Mouse (Mus musculus): Measurements from ENCODE around the gene Ccdc47. TPM values are rescaled to one million over a fixed set of nuclear protein-coding genes. Genes with fewer than 3 reads are reported as not detected.

Ccdc47 gene
- polyA plus RNA-seq (2015; fragmentation: Nextera tagmentation; extraction: Ambion mirVana) = 96.0 and 101 TPM in 2 replicates

- H3K27me3 ChIP-seq (ENCODE audit: insufficient read depth, low read length) = no peaks in the 10 kb centered on the region
- peaks cover 13% of the 10 kb centered on the region for H3K36me3 ChIP-seq (ENCODE audit: insufficient read depth, low read length)
- H3K4me3 ChIP-seq (ENCODE audit: low read length) = peak within 1 kb of the TSS; percentile 90
- H3K4me2 ChIP-seq (replicated peaks; ENCODE audit: low read depth, low read length) = peak within 1 kb of the TSS; percentile 73
- peak; percentile 98 for ATAC-seq (ENCODE audit: low FRiP score, low TSS enrichment)
- peak within 1 kb of the TSS; percentile 93 for H3K9ac ChIP-seq (replicated peaks; ENCODE audit: low read length)
- peaks cover 24% of the 10 kb centered on the region for H3K4me1 ChIP-seq (ENCODE audit: insufficient read depth, low read length)
- peak within 1 kb of the TSS; percentile 97 for H3K27ac ChIP-seq (ENCODE audit: low read length)
- no peaks in the 10 kb centered on the region for H3K9me3 ChIP-seq (ENCODE audit: low read length)
- 0% methylated on average over 46 of the region's 46 CpGs for WGBS
Measured at GRCm38 (mm10) chr11:106215927-106216729, at the start of gene Ccdc47. Gene Ccdc47 (minus strand): TSS chr11:106216344.

DNA sequence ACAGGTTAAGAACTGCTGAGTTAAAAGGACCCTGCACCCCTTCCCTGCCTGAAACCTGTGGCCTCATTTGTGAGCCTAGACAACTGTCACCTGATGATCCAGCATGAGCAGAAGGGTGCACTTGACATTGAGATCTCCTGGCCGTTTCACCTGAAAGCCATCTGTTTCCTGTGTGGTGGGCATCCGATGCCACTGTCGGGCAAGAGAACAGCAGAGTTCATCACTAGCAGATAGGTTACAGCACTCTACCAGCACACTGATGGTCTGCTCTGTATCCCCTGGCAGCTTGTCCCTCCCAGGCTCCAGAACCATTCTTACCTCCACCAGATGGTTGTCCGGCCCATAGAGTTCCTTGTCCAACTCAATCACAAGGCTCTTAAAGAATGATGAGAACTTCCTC is 49.4 kb upstream of the Ccdc47 start:
- H3K27ac ChIP-seq (ENCODE audit: low read length) = no peak overlapping the region
- no peak overlapping the region for H3K4me3 ChIP-seq (ENCODE audit: low read length)
- H3K36me3 ChIP-seq (ENCODE audit: insufficient read depth, low read length) = peaks cover 70% of the 10 kb centered on the region
- 89% methylated on average over 4 of the region's 4 CpGs for WGBS
- no peak overlapping the region for H3K4me2 ChIP-seq (replicated peaks; ENCODE audit: low read depth, low read length)
- no peak overlapping the region for H3K9ac ChIP-seq (replicated peaks; ENCODE audit: low read length)
- ATAC-seq (ENCODE audit: low FRiP score, low TSS enrichment) = no peak
- no peaks in the 10 kb centered on the region for H3K9me3 ChIP-seq (ENCODE audit: low read length)
- H3K27me3 ChIP-seq (ENCODE audit: insufficient read depth, low read length) = no peaks in the 10 kb centered on the region
- H3K4me1 ChIP-seq (ENCODE audit: insufficient read depth, low read length) = peaks cover 32% of the 10 kb centered on the region

DNA sequence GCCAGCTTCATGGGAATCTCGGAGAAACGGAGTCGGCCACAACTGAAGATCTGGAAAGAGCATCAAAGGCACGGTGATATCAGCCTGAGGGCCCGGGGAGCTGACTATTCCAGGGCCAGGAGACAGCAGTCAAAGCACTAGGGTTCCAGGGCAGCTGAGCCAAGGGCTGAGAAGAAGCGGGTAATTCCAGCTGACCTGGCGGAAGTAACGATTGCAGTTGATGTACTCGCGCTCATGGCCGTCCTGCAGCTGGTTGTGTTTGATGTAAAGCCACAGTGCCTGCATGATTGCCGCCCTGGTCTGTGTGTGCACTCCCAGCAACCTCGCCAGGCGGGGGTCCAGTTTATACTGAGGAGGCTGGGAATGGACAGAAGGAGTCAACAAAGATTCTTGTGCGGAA is 48.8 kb upstream of the Ccdc47 start:
- Histone ChIP-seq H3K4me3 (ENCODE audit: low read length) (no peak overlapping the region), H3K4me2 (replicated peaks; ENCODE audit: low read depth, low read length) (no peak overlapping the region), H3K9ac (replicated peaks; ENCODE audit: low read length) (no peak overlapping the region), H3K27ac (ENCODE audit: low read length) (no peak overlapping the region), H3K4me1 (ENCODE audit: insufficient read depth, low read length) (peaks cover 26% of the 10 kb centered on the region), H3K27me3 (ENCODE audit: insufficient read depth, low read length) (no peaks in the 10 kb centered on the region), H3K36me3 (ENCODE audit: insufficient read depth, low read length) (peaks cover 71% of the 10 kb centered on the region), H3K9me3 (ENCODE audit: low read length) (no peaks in the 10 kb centered on the region)
- ATAC-seq (ENCODE audit: low FRiP score, low TSS enrichment) = no peak
- 88% methylated on average over 15 of the region's 15 CpGs for WGBS

- no peak for ATAC-seq (ENCODE audit: low FRiP score, low TSS enrichment)
- Histone ChIP-seq H3K9ac (replicated peaks; ENCODE audit: low read length) (no peak overlapping the region), H3K27ac (ENCODE audit: low read length) (no peak overlapping the region), H3K4me1 (ENCODE audit: insufficient read depth, low read length) (peaks cover 19% of the 10 kb centered on the region), H3K4me2 (replicated peaks; ENCODE audit: low read depth, low read length) (no peak overlapping the region), H3K27me3 (ENCODE audit: insufficient read depth, low read length) (no peaks in the 10 kb centered on the region), H3K36me3 (ENCODE audit: insufficient read depth, low read length) (peaks cover 75% of the 10 kb centered on the region), H3K9me3 (ENCODE audit: low read length) (no peaks in the 10 kb centered on the region), H3K4me3 (ENCODE audit: low read length) (no peak overlapping the region)
- WGBS = 87% methylated on average over 9 of the region's 9 CpGs
Measured at GRCm38 (mm10) chr11:106263963-106264362, 47.8 kb upstream of the Ccdc47 start.

DNA sequence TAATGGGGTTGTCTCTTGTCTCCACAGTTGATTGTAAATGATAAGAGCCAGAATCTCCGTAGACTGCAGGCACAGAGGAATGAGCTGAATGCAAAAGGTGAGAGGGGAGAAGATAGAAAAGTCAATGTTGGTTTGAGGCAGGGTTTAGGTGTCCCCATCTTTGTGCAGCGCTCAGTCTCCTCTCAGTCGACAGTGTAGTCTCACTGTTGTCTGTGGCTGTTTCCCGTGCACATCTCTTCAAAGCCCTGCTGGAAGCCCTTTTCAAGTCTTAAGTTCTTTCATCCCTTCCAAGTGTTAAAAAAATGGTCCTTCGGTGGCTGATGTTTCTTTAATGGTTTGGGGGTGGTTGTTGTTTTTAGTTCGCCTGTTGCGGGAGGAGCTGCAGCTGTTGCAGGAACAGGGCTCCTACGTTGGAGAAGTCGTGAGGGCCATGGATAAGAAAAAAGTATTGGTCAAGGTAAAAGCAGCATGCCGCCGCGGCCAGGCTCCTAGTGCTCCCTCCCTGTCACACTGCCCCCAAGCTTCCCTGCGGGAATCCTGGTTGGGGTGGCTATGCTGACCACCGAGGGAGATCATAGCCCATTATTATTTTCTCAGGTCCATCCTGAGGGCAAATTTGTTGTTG is 44.8 kb upstream of the Ccdc47 start:
- Histone ChIP-seq H3K27ac (ENCODE audit: low read length) (no peak overlapping the region), H3K27me3 (ENCODE audit: insufficient read depth, low read length) (no peaks in the 10 kb centered on the region), H3K4me1 (ENCODE audit: insufficient read depth, low read length) (peaks cover 13% of the 10 kb centered on the region), H3K4me3 (ENCODE audit: low read length) (no peak overlapping the region), H3K9me3 (ENCODE audit: low read length) (no peaks in the 10 kb centered on the region), H3K4me2 (replicated peaks; ENCODE audit: low read depth, low read length) (no peak overlapping the region), H3K9ac (replicated peaks; ENCODE audit: low read length) (no peak overlapping the region), H3K36me3 (ENCODE audit: insufficient read depth, low read length) (peaks cover 68% of the 10 kb centered on the region)
- WGBS = 60% methylated on average over 14 of the region's 14 CpGs
- ATAC-seq (ENCODE audit: low FRiP score, low TSS enrichment) = no peak

DNA sequence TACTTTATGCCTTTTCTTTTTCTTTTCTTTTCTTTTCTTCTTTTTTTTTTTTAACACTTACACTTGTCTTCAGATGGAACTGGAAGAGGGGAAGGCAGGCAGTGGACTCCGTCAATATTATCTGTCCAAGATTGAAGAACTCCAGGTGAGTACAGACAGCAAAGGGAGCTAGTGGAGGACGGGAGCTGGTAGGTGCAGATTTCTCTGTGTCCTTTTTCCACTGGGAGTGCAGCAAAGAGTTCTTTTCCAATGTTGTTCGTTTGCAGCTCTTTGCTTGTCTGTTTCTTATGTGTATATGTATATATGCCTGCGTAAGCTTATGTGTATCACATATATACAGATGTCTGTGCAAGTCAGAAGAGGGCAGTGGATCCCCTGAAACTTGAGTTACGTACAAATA is 40.6 kb upstream of the Ccdc47 start:
- no peak for ATAC-seq (ENCODE audit: low FRiP score, low TSS enrichment)

GRCm38 (mm10) chr11:106255685-106256451 is 39.7 kb upstream of the Ccdc47 start, which contains the start of the genes Ftsj3 and Psmc5:
Gene Ftsj3 (minus strand): TSS chr11:106256079.
Gene Psmc5 (plus strand): TSS chr11:106256154.
- Histone ChIP-seq H3K27ac (ENCODE audit: low read length) (peak within 1 kb of the TSS; percentile 83), H3K4me2 (replicated peaks; ENCODE audit: low read depth, low read length) (peak within 1 kb of the TSS; percentile 90), H3K4me3 (ENCODE audit: low read length) (peak within 1 kb of the TSS; percentile 80), H3K9ac (replicated peaks; ENCODE audit: low read length) (peak within 1 kb of the TSS; percentile 79), H3K4me1 (ENCODE audit: insufficient read depth, low read length) (peaks cover 21% of the 10 kb centered on the region), H3K27me3 (ENCODE audit: insufficient read depth, low read length) (no peaks in the 10 kb centered on the region), H3K9me3 (ENCODE audit: low read length) (no peaks in the 10 kb centered on the region), H3K36me3 (ENCODE audit: insufficient read depth, low read length) (peaks cover 51% of the 10 kb centered on the region)
- peak; percentile 94 for ATAC-seq (ENCODE audit: low FRiP score, low TSS enrichment)
- under 1% methylated on average over 42 of the region's 42 CpGs for WGBS

More for the DNA sequence above, 40.6 kb upstream of the Ccdc47 start:
- Histone ChIP-seq H3K4me3 (ENCODE audit: low read length) (peak overlapping the region; percentile 80), H3K36me3 (ENCODE audit: insufficient read depth, low read length) (peaks cover 51% of the 10 kb centered on the region), H3K27ac (ENCODE audit: low read length) (peak overlapping the region; percentile 83; the same call in 1 of the 2 replicates), H3K4me2 (replicated peaks; ENCODE audit: low read depth, low read length) (peak overlapping the region; percentile 90), H3K27me3 (ENCODE audit: insufficient read depth, low read length) (no peaks in the 10 kb centered on the region), H3K4me1 (ENCODE audit: insufficient read depth, low read length) (peaks cover 21% of the 10 kb centered on the region), H3K9me3 (ENCODE audit: low read length) (no peaks in the 10 kb centered on the region), H3K9ac (replicated peaks; ENCODE audit: low read length) (peak overlapping the region; percentile 79)
- 59% methylated on average over 5 of the region's 5 CpGs for WGBS

- 0 out of 2 replicates have a peak, but pooled peaks have one; percentile 4 for ATAC-seq (ENCODE audit: low FRiP score, low TSS enrichment)
- H3K9ac ChIP-seq (replicated peaks; ENCODE audit: low read length) = peak overlapping the region; percentile 79
- H3K9me3 ChIP-seq (ENCODE audit: low read length) = no peaks in the 10 kb centered on the region
- peaks cover 21% of the 10 kb centered on the region for H3K4me1 ChIP-seq (ENCODE audit: insufficient read depth, low read length)
- peak overlapping the region; percentile 90 for H3K4me2 ChIP-seq (replicated peaks; ENCODE audit: low read depth, low read length)
- 3% methylated on average over 22 of the region's 22 CpGs for WGBS
- H3K27ac ChIP-seq (ENCODE audit: low read length) = peak overlapping the region; percentile 83
- no peaks in the 10 kb centered on the region for H3K27me3 ChIP-seq (ENCODE audit: insufficient read depth, low read length)
- peaks cover 54% of the 10 kb centered on the region for H3K36me3 ChIP-seq (ENCODE audit: insufficient read depth, low read length)
- H3K4me3 ChIP-seq (ENCODE audit: low read length) = peak overlapping the region; percentile 80
Measured at GRCm38 (mm10) chr11:106255174-106255573, 39.0 kb upstream of the Ccdc47 start.

DNA sequence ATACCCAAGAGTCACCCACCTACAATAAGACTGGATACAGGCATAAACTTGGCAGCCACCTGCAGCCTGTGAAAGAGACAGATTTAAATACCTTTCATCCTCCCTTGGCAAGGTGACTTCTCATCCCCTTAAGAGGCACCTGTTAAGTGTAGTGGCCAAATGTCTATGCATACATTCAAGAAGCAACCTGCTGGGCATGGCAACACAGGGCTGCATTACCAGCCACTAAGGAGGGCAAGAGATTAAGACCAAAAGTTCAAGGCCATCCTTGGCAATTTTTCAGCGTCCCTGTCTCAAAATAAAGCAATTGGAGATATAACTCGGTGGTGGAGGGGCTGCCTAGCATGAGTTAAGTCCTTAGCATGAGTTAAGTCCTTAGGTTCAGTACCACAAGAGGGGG is 38.6 kb upstream of the Ccdc47 start:
- peaks cover 58% of the 10 kb centered on the region for H3K36me3 ChIP-seq (ENCODE audit: insufficient read depth, low read length)

More for the DNA sequence above, 38.6 kb upstream of the Ccdc47 start:
- Histone ChIP-seq H3K9me3 (ENCODE audit: low read length) (no peaks in the 10 kb centered on the region), H3K4me1 (ENCODE audit: insufficient read depth, low read length) (peaks cover 21% of the 10 kb centered on the region), H3K9ac (replicated peaks; ENCODE audit: low read length) (peak overlapping the region; percentile 79), H3K27me3 (ENCODE audit: insufficient read depth, low read length) (no peaks in the 10 kb centered on the region), H3K27ac (ENCODE audit: low read length) (peak overlapping the region; percentile 83; the same call in 1 of the 2 replicates), H3K4me2 (replicated peaks; ENCODE audit: low read depth, low read length) (peak overlapping the region; percentile 90), H3K4me3 (ENCODE audit: low read length) (peak overlapping the region; percentile 80)
- 13% methylated on average over 2 of the region's 2 CpGs for WGBS
- no peak for ATAC-seq (ENCODE audit: low FRiP score, low TSS enrichment)
